In genomic region chr12:10186576-10186975, GRCm38 (mm10) we compare ENCODE assay signal across 16 mouse cellular contexts.
"Had no signal": no experiment of that assay in that cellular context is flagged by ENCODE, and none has a peak within 500 bp of the region (broad histone marks: within the 10 kb centered on the region; RNA-seq: fewer than 3 reads in every experiment).

No protein-coding gene starts in this region.

- H3K36me3 ChIP-seq: lung, embryonic 15.5 days; midbrain, embryonic 13.5 days; midbrain, embryonic 15.5 days; neural tube, embryonic 12.5 days; stomach, embryonic 15.5 days had no signal

- H3K27me3 ChIP-seq: lung, embryonic 15.5 days; megakaryocyte, embryonic 14.5 days; midbrain, embryonic 13.5 days; midbrain, embryonic 15.5 days; neural tube, embryonic 12.5 days; stomach, embryonic 15.5 days had no signal

- H3K4me2 ChIP-seq: lung, embryonic 15.5 days; midbrain, embryonic 11.5 days; midbrain, embryonic 13.5 days; midbrain, embryonic 15.5 days; neural tube, embryonic 12.5 days; stomach, embryonic 15.5 days had no signal

- DNase-seq: liver, postnatal 0 days; lung, adult 2 months; lung, postnatal 10 days; right cerebral cortex, postnatal 14 days; thymus, adult 2 months; thymus, postnatal 25 days; thymus, postnatal 4 days had no signal

- ATAC-seq: liver, postnatal 0 days; midbrain, embryonic 13.5 days; midbrain, embryonic 15.5 days had no signal

- H3K9me3 ChIP-seq: lung, embryonic 15.5 days; megakaryocyte, embryonic 14.5 days; midbrain, embryonic 13.5 days; midbrain, embryonic 15.5 days; neural tube, embryonic 12.5 days; stomach, embryonic 15.5 days had no signal

- H3K27ac ChIP-seq: lung, embryonic 15.5 days; macrophage; midbrain, embryonic 13.5 days; midbrain, embryonic 15.5 days; neural tube, embryonic 12.5 days; stomach, embryonic 15.5 days; stomach, postnatal 0 days had no signal

- H3K4me3 ChIP-seq: lung, embryonic 15.5 days; megakaryocyte, embryonic 14.5 days; midbrain, embryonic 13.5 days; midbrain, embryonic 15.5 days; neural tube, embryonic 12.5 days; stomach, embryonic 15.5 days had no signal

- H3K9ac ChIP-seq: liver, postnatal 0 days; lung, embryonic 15.5 days; midbrain, embryonic 13.5 days; midbrain, embryonic 15.5 days; neural tube, embryonic 12.5 days; stomach, embryonic 15.5 days had no signal

- H3K4me1 ChIP-seq: lung, embryonic 15.5 days; megakaryocyte, embryonic 14.5 days; midbrain, embryonic 13.5 days; midbrain, embryonic 15.5 days; neural tube, embryonic 12.5 days; stomach, embryonic 15.5 days had no signal
